Mouse (Mus musculus): ENCODE data around the gene Ubxn10.

DNA sequence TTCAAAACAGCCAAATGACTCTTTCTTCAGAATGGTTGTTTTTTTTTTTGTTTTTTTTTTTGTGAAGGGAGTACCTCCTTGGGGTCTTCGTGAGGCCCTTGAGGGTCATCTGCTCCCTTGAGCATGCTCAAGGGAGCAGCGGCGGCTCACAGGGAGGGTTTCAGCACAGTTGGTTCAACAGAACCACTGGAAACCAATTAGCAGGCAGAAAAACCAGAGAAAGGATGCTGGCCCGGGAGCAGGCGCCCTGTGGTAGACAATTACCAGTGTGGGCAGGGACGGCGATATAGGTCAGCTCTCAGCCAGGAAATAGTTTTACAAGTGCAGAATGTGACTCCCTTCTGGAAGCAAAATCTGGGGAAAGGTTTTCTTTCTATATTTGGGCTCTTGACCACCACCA, 33.4 kb downstream of the Ubxn10 start:
- no peak for TF ChIP-seq CTCF (IDR thresholded peaks at IDR 0.05; ENCODE audit: low read depth, low read length)
- no peak for TF ChIP-seq POLR2A (IDR thresholded peaks at IDR 0.05; ENCODE audit: extremely low read depth, insufficient read depth, low read length)

Measured in liver, adult 2 months (tissue).